Mouse (Mus musculus) liver, embryonic 13.5 days (tissue): Measurements from ENCODE around the gene Abca13. TPM values are rescaled to one million over a fixed set of nuclear protein-coding genes. Genes with fewer than 3 reads are reported as not detected.
"Not testable (repeated sequence)": the region's sequence is repeated elsewhere in the genome, so short reads cannot be mapped to it uniquely, and the experiment has no call there.

Experiments
- ATAC-seq: fragments of 200-750 bp; cut with Nextera tagmentation; 2 replicates; pipeline ENCODE4 v1.8.0; 2017; ENCODE audit warnings: low read depth, mild to moderate bottlenecking, moderate number of reproducible peaks, moderate library complexity
- DNase-seq: peaks from one replicate; pipeline ENCODE4 v3.0.0; 2022
- H3K27ac ChIP-seq: fragments of 300-500 bp; sonication (generic); 2 replicates; pipeline ENCODE4 v1.5.1; 2015; ENCODE audit warnings: moderate library complexity, mild to moderate bottlenecking, inconsistent platforms
- H3K27me3 ChIP-seq: fragments of 300-500 bp; sonication (generic); 2 replicates; pipeline ENCODE4 v1.6.1; 2015; ENCODE audit warnings: mild to moderate bottlenecking, inconsistent platforms
- H3K36me3 ChIP-seq: fragments of 300-500 bp; sonication (generic); 2 replicates; pipeline ENCODE4 v1.6.1; 2015; ENCODE audit warnings: mild to moderate bottlenecking, inconsistent platforms
- H3K4me1 ChIP-seq: fragments of 300-500 bp; sonication (generic); replicated peaks from 2 replicates; pipeline ENCODE4 v1.6.1; 2015; ENCODE audit warnings: inconsistent platforms
- H3K4me2 ChIP-seq: fragments of 300-500 bp; sonication (generic); 2 replicates; pipeline ENCODE4 v1.6.1; 2015; ENCODE audit warnings: inconsistent platforms, mild to moderate bottlenecking, moderate library complexity
- H3K4me3 ChIP-seq: fragments of 300-500 bp; sonication (generic); replicated peaks from 2 replicates; pipeline ENCODE4 v1.5.1; 2015; ENCODE audit warnings: mild to moderate bottlenecking, inconsistent platforms
- H3K9ac ChIP-seq: fragments of 300-500 bp; sonication (generic); 2 replicates; pipeline ENCODE4 v1.6.1; 2015; ENCODE audit warnings: mild to moderate bottlenecking, inconsistent platforms
- H3K9me3 ChIP-seq: fragments of 300-500 bp; sonication (generic); replicated peaks from 2 replicates; pipeline ENCODE4 v1.6.1; 2016; ENCODE audit warnings: inconsistent platforms
- WGBS: fragments of 180-500 bp; shearing (Covaris S2); methylation state at CpG from one replicate; pipeline ENCODE4 v1.1.7; 2015; ENCODE audit not compliant: insufficient replicate concordance; 5-methylcytosine and 5-hydroxymethylcytosine counted together
- polyA plus RNA-seq: library from polyadenylated mRNA; unstranded; fragments of >200 nt; fragmentation: Nextera tagmentation; extraction: Ambion mirVana; gene quantifications from 2 replicates; pipeline ENCODE4 v1.2.1, GENCODE M21; 2015

The Abca13 gene
- polyA plus RNA-seq, 1 experiment from 2014 or later: 0.03 TPM

DNA sequence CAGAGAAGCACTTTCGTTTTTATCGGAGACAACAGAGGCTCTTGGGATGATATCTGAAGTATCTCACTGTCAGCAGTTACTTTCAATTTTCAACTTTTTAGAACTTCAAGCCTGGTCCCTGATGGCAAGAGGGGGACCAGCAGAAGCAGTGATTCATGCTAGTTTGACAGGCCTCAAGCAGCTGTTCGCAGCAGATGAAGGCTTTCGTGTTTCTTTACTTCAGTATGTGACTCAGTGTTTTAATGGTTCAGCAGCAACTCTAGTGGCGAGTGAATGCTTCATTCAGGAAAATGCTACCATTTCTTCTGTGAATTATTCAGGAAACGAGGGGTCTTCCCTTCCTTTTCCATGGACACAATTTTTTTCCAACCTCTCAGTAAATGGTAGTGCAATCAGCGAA, 99.4 kb downstream of the Abca13 start:
- Histone ChIP-seq H3K4me3 (no peak overlapping the region), H3K4me2 (no peak overlapping the region), H3K4me1 (no peaks in the 10 kb centered on the region), H3K27me3 (no peaks in the 10 kb centered on the region), H3K9me3 (no peaks in the 10 kb centered on the region), H3K9ac (no peak overlapping the region), H3K36me3 (no peaks in the 10 kb centered on the region), H3K27ac (no peak overlapping the region)
- no peak for ATAC-seq
- DNase-seq: no peak
- WGBS: 63% methylated on average over 7 of the region's 7 CpGs

DNA sequence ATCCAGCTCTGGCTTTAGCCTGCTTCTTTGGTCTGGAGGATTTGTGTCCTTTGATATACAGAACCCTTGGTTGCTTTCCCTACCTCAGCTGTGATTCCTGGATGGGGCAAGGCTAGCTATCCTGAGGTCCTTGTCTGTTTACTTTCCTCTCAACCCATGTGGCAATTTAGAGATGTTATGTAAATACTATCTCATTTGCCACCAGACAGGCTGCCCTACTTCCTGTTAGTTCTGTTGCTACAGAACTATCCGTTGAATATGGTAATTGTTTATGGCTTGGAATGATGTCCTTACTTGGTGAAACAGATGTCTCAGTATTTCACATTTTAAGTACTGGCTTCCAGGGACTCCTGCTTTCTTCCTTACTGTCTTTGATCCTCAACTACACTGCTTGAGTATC, 107.9 kb downstream of the Abca13 start:
- DNase-seq: no peak
- H3K36me3 ChIP-seq: no peaks in the 10 kb centered on the region
- H3K9me3 ChIP-seq: no peaks in the 10 kb centered on the region
- no peak for ATAC-seq
- H3K27me3 ChIP-seq: no peaks in the 10 kb centered on the region
- no peaks in the 10 kb centered on the region for H3K4me1 ChIP-seq
- WGBS: 25% methylated on average over 1 of the region's 1 CpGs
- H3K4me2 ChIP-seq: no peak overlapping the region
- H3K9ac ChIP-seq: no peak overlapping the region
- no peak overlapping the region for H3K27ac ChIP-seq
- no peak overlapping the region for H3K4me3 ChIP-seq

DNA sequence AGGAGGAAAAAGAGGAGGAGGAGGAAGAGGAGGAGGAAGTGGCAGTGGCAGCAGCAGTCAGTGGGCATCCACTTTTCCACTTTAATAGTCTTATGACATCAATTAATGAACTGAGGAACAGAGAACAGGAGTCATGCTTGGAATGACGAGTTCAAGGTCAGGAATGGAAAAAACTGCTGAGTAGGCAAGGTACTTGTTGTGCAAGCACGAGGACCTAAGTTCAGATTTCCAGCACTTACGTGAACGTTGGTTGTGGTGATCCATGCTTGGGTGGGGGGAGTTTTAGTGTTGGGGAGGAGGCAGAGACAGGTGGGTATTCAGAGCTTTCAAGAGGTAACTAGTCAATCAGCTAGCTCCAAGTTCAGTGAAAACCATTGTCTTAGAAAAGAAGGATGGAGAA, 113.7 kb downstream of the Abca13 start:
- Histone ChIP-seq H3K4me2 (no peak overlapping the region), H3K9me3 (no peaks in the 10 kb centered on the region), H3K27me3 (no peaks in the 10 kb centered on the region), H3K9ac (no peak overlapping the region), H3K4me1 (no peaks in the 10 kb centered on the region), H3K36me3 (no peaks in the 10 kb centered on the region), H3K27ac (no peak overlapping the region), H3K4me3 (no peak overlapping the region)
- no peak for DNase-seq
- 57% methylated on average over 4 of the region's 4 CpGs for WGBS
- ATAC-seq: no peak

DNA sequence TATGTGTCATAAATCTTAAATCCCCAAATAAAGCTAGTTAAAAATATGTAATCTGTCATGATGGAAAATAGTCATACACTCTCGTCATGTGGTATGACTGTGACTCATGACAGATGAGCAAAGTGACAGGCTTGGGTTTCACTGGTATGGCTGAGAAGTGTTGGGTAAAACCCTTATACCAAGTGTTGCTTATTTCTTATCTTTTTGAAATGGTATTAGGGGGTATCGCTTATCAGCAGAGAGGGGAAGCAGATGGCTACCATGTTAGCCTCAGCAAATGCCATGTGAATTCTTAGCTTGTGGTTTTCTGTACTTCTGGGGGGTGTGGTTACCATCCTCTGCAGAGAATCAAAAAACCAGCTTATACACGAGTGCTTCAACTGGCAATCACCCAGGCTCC, 124.8 kb downstream of the Abca13 start:
- Histone ChIP-seq H3K27me3 (no peaks in the 10 kb centered on the region), H3K4me1 (no peaks in the 10 kb centered on the region), H3K9ac (no peak overlapping the region), H3K36me3 (no peaks in the 10 kb centered on the region), H3K27ac (no peak overlapping the region), H3K4me3 (no peak overlapping the region), H3K9me3 (no peaks in the 10 kb centered on the region), H3K4me2 (no peak overlapping the region)
- DNase-seq: no peak
- ATAC-seq: no peak
- 13% methylated on average over 3 of the region's 3 CpGs for WGBS

DNA sequence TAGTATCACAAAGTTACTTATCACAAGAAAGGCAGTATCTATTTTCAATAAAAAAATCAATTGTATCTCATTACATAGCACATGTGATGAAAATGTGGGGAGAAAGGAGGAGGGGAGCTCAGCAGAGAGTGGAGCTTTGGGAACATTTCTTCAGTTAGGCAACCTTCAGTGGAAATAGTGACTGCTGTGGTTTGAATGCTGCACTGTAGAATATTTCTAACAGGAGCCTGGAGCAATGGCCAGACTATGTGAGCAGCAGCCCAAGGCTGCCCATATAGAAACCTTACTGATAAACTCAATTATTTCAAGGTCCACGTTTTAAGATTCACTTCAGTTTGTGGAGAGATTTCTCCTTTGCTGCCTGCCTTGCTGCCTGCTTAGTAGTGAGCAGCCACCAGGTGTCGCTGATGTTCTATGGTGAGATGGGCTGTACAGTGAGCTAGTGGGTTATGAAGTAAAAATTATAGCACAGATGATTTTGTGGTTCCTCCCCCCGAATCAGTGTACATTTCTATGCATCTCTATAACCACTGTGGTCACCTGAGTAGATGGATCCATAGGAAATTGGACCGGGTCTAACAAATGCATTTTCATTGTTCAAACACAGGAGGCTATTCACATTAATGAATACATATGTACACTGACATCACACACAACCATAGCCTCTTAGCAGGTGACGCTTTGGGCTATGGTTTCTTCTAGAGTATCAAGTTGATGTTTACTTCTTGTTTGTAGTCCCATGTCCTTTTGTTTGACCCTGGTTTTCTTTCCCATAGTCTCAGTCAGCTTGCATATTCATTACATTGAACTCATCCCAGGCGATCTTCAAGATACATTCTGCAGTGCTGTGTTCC, 125.6 kb downstream of the Abca13 start:
- ATAC-seq (0 out of 2 replicates have a peak, but pooled peaks have one; percentile 41), DNase-seq (no peak)
- Histone ChIP-seq H3K9ac (no peak overlapping the region), H3K27ac (no peak overlapping the region), H3K27me3 (no peaks in the 10 kb centered on the region), H3K4me1 (no peaks in the 10 kb centered on the region), H3K36me3 (no peaks in the 10 kb centered on the region), H3K9me3 (no peaks in the 10 kb centered on the region), H3K4me3 (no peak overlapping the region), H3K4me2 (no peak overlapping the region)
- WGBS: 24% methylated on average over 6 of the region's 6 CpGs

DNA sequence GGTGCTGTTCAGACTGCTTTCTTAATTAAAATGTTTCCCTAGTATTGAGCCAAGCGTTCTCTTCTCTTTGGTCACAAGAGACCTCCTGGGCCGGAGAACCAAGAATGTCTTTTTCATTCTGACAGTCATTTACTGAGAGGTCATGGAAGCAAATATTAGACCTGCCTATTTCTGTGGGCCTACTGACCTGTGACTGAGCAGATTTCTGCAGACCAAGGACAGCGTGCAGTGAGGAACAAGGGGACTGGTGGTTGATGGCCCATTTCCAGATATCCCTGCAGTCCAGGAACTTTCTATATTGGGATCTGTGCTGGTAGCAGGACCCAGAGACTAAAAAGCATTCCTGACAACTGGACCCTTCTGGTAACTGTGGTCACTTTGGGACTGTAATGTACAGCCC, 146.4 kb downstream of the Abca13 start:
- H3K27ac ChIP-seq: no peak overlapping the region
- 70% methylated on average over 3 of the region's 3 CpGs for WGBS
- no peak overlapping the region for H3K4me3 ChIP-seq
- H3K4me1 ChIP-seq: no peaks in the 10 kb centered on the region
- H3K27me3 ChIP-seq: no peaks in the 10 kb centered on the region
- H3K9ac ChIP-seq: no peak overlapping the region
- ATAC-seq (no peak), DNase-seq (no peak)
- no peaks in the 10 kb centered on the region for H3K9me3 ChIP-seq
- H3K36me3 ChIP-seq: no peaks in the 10 kb centered on the region
- H3K4me2 ChIP-seq: no peak overlapping the region

DNA sequence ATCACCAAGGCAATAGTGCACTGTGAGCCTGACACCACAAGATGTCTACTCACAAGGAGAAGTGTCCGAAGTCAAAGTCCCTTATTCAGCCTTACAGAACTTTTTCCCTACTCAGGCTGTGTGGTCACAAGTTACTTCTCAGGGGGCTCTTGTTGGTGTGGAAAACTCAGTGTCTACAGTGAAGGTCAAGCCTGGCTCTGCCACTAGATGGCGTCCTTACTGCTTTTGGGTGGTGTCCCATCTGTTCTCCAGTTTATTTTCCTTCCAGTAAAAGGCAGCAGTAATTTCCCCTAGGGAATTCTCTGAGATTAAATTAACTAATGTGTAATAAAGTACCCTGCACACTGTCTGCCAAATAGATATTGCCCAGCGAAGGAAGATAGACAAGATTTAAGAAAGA, 156.0 kb downstream of the Abca13 start:
- Histone ChIP-seq H3K9me3 (no peaks in the 10 kb centered on the region), H3K27ac (no peak overlapping the region), H3K27me3 (no peaks in the 10 kb centered on the region), H3K4me1 (no peaks in the 10 kb centered on the region), H3K4me2 (no peak overlapping the region), H3K36me3 (no peaks in the 10 kb centered on the region), H3K4me3 (no peak overlapping the region), H3K9ac (no peak overlapping the region)
- 37% methylated on average over 3 of the region's 3 CpGs for WGBS
- ATAC-seq (no peak), DNase-seq (no peak)

DNA sequence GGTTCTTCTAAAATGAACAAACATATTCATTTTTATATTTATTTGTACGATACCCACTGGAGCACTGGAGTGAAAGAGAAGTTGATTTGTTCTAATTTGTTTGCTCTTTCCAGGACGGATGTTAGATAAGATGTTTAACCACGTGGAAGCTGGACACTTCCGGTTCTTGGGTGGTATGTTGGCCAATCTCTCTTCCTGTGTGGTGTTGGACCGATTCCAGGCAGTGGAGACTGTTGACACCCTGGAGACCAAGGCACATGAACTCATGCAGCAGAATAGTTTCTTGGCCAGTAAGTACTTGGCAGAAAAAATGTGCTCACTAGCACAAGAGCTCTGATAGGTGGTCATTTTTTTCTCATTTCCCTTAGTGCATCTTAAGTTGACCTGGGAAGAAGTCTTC, 181.4 kb downstream of the Abca13 start:
- H3K4me3 ChIP-seq: no peak overlapping the region

DNA sequence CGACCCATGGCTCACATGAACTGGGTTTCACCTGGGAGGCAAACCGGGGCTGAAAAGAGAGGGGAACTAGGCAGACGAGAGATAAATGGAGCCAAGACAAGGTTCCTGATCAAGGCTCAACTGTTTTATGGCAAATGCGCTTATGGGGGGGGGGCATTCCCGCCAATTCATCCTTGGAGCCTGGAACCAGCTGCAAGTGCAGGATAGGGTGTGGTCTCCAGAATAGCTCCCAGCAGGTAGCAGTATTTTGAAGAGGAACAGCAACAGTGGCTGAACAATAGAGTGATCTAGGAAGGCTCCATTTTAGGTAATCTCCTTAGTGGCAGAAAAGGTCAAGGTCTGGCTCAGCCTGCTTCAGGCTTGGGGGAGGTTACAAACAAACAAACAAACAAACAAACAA, 182.7 kb downstream of the Abca13 start:
- H3K9ac ChIP-seq, DNase-seq, H3K36me3 ChIP-seq, H3K4me3 ChIP-seq, H3K9me3 ChIP-seq, H3K27ac ChIP-seq, H3K27me3 ChIP-seq, H3K4me1 ChIP-seq, H3K4me2 ChIP-seq, ATAC-seq: not testable (repeated sequence)
- 65% methylated on average over 5 of the region's 5 CpGs for WGBS

More for the DNA sequence above, 181.4 kb downstream of the Abca13 start:
- Histone ChIP-seq H3K36me3 (no peaks in the 10 kb centered on the region), H3K27me3 (no peaks in the 10 kb centered on the region), H3K27ac (no peak overlapping the region), H3K4me1 (no peaks in the 10 kb centered on the region), H3K9ac (no peak overlapping the region), H3K4me2 (no peak overlapping the region), H3K9me3 (no peaks in the 10 kb centered on the region)
- WGBS: 23% methylated on average over 5 of the region's 5 CpGs
- ATAC-seq (no peak), DNase-seq (no peak)

DNA sequence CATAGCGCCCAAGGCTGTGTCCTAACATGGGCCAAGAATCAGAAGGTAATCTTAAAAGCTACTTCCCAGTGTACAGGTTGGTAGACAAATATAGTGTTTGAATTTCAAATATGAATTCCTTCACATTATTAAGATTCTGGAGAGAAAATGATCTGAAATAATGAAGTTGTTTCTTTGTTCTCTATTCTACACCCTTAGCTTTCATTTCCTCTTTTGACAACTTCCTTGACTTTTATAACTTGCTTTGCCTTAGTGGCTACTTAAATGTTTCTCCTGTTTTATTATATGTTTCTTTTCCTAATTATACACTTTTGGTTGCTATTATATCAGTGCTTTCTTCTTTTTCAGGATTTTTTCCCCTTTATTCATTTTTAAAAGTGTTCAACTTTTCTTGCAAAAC, 196.8 kb downstream of the Abca13 start:
- ATAC-seq (no peak), DNase-seq (no peak)
- H3K4me2 ChIP-seq: no peak overlapping the region

DNA sequence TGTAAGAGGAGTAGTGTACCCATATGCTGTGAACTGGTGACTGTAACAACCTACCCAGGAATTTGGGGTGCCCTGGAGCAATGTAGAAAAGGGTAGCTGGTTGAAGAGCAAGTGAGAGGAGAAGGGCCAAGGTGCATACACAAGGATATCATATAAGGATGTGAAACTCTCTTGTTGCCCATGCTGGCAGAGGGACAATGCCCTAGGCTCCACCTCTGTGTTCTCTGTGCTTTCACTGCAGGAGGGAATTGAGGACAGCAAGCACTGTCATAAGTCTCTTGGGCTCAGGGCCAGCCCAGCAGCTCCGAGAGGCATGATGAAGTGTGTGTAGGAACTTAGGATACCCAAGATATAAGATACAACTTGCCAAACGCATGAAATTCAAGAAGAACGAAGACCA, 225.2 kb downstream of the Abca13 start:
- Histone ChIP-seq H3K4me3 (no peak overlapping the region), H3K9ac (no peak overlapping the region), H3K27ac (no peak overlapping the region), H3K27me3 (no peaks in the 10 kb centered on the region), H3K36me3 (no peaks in the 10 kb centered on the region), H3K9me3 (no peaks in the 10 kb centered on the region), H3K4me1 (no peaks in the 10 kb centered on the region), H3K4me2 (no peak overlapping the region)
- no peak for DNase-seq
- ATAC-seq: no peak
- 52% methylated on average over 3 of the region's 3 CpGs for WGBS

More for the DNA sequence above, 196.8 kb downstream of the Abca13 start:
- Histone ChIP-seq H3K36me3 (no peaks in the 10 kb centered on the region), H3K4me1 (no peaks in the 10 kb centered on the region), H3K27me3 (no peaks in the 10 kb centered on the region), H3K9me3 (no peaks in the 10 kb centered on the region), H3K27ac (no peak overlapping the region), H3K4me3 (no peak overlapping the region), H3K9ac (no peak overlapping the region)
- 64% methylated on average over 1 of the region's 1 CpGs for whole genome bisulfite sequencing

DNA sequence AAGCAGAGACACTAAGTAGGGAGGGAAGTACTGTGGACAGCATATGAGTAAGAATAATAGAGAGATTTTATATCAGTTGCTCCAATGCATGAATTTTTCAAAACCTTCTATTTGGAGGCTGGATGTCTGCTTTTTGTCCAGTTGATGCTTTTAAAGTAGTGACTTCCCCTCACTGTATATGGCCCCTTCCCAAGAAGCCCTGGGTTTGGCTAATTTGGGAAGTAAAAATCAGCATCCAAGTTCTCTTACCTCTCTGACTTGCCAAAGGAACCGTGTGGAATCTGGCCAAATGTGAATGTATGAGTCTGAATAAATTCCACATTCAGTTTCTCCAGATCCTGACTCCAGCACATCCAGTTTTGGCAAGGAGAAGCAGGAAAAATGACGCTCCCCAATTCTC, 228.5 kb downstream of the Abca13 start:
- no peak overlapping the region for H3K9ac ChIP-seq
- no peaks in the 10 kb centered on the region for H3K9me3 ChIP-seq
- DNase-seq (no peak), ATAC-seq (no peak)
- H3K4me3 ChIP-seq: no peak overlapping the region
- H3K4me1 ChIP-seq: no peaks in the 10 kb centered on the region
- H3K27ac ChIP-seq: no peak overlapping the region
- no peak overlapping the region for H3K4me2 ChIP-seq
- H3K36me3 ChIP-seq: no peaks in the 10 kb centered on the region
- 24% methylated on average over 2 of the region's 2 CpGs for WGBS
- H3K27me3 ChIP-seq: no peaks in the 10 kb centered on the region
